Mouse (Mus musculus): ENCODE data around the gene Ssrp1.

The Ssrp1 gene

DNA sequence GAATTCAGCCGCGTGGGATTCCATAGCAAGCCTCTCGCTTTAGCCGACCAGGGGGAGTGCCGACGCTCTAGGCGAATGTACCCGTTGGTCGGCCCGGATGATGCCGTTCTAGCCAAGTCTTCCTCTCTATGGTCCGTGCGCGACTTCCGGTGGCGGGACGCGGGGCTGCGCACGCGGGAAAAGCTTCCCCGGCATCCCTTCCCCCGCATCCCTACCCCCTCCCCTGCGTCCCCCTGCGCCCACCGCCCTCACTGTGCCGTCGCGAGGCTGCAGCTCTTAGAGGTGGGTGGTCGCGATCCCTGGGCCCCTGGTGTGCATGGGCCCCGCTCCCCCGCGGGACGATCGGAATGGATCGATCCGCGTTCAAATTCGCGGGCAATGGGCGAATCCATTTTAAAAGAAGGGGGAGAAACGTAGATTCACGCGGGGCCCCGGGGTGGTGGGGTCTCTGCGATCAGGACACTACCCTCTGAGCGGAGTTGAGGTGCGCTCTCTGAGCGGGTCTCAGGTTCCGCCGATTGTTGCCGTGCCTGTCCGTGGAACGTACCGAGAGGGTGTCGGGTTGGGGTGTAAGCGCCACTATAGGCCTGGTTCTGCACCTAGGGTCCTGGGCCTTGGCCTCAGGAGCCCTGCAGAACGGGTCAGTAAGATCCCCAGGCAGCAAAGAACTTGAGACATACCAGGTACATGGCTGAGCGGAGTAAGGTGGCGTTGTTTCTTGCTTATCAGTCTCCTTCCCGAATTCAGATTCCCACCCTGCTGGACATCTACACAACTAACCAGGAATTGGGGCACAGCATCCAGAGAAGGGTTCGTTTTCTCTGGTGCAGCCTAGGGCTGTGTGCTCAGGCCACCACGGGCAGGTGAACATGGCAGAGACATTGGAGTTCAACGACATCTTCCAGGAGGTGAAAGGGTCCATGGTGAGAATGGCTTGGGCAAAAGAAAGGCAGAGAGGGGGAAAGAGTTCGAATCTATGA is at the start of gene Ssrp1, which contains the start of gene P2rx3:
Gene Ssrp1 (plus strand): TSS at position 188 of the 980 bp plus-strand sequence.
Gene P2rx3 (minus strand): TSS at position 416 of the 980 bp plus-strand sequence.
- peak; percentile 89 to 91 for DNase-seq

DNA sequence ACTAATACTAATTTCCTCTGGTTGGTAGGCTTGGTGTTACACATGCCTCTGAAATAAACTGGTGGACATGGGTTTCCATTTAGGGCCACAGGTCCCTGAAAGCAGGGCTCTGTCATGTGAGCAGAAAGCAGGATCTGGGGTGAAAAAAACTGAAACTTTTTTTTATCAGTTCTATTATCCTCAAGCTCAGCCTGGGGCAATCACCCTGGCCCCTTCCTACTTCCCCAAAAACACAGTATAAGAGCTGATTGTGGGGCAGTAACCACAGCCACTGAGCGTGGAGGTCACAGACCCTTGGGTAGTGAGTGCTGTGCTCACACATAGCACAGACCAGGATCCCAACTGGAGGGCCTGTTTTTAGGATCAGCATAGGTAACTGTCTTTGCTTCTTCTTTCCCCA is 49.1 kb upstream of the Ssrp1 start, which contains the start of gene Prg3:
Gene Prg3 (plus strand): TSS at position 286 of the 400 bp plus-strand sequence.
- DNase-seq: no peak

DNA sequence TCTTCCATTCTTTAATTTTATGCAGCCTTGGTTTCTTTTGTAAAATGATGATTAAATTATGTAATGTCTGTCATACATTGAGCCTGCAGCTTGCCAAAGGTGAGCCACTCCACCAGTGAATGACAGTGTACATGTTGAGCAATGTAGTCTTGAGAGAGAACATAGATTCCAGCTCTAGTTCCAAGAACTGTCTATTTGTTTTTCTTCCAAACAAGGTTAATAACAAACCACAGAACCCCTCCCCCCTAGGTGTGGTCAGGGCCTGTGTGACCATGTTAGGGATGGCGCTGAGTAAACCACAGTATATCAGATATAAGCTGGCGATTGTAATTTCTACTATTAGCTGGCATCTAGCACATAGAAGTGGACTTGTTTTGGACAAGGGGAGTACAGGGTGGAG is 40.7 kb upstream of the Ssrp1 start:
- no peak for DNase-seq

DNA sequence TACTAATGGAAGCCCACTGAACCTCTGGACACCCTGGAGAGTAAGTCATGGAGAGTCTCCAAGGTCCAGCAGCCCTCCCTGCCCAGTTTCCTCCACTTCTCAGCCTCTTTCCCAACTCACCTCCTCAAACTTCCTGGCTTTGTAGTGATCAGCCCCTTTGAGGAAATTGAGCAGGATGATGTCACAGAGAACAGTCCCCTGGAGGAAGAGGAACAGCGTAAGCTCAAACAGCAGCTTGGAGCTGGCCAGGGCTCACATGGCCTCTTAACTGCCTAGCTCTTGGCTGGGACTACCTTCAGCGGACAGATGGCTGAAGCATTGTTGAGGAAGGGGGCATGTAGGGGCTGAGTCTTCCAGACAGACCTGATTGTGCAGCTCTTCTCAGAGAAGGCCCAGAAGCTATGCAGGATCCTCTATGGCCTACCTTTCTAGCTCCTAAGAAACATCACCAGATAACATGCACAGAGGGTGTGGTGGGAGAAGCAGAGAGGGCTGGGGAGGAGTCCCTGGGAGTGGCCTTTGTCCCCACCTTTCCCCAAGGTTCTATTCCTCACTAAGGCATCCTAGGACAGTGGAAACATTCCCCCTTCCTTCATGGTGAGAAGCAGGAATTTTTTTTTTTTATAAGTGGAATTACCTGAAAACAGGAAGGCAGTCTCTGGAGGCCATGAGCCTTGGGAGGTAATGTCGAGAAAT is 37.4 kb upstream of the Ssrp1 start:
- peak; percentile 9 to 14 for DNase-seq

DNA sequence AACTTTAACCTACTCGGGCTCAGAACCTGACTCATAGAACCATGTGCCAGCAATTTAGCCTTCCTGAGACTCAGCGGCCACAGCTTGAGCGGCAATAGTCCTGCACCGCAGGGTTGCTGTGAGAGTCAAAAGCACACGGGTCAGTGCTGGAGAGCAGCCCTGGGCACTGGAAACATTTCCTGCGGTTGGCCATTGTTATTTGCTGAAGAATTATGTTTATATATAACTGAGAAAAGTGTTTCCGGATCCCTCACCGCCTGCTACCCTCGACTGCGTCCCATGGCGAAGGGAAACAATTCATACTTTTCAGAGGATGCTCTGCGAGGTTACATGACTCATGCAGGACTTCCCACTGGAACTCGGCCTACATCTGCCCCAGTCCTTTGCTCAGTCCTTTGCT is 35.5 kb upstream of the Ssrp1 start:
- peak; percentile 42 for DNase-seq

DNA sequence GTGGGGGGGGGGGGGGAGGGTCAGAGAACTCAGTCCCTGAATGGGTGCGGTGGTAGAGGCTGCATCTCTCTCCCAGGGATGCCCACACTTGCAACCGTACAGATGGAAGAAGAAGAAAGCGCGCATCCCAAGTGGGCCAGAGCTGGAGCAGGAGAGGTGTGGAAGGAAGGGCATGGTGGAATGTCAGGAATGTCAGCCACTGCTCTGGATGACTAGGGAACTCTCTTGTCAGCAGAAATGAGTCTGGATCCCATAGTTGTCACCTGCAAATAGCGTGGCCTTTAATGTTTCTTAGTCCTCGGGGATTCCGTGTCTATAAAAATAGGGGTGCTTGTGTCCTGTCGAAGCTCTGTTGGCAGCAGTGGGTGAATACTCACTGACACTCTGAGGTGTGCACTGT is 34.5 kb upstream of the Ssrp1 start:
- DNase-seq: no peak

DNA sequence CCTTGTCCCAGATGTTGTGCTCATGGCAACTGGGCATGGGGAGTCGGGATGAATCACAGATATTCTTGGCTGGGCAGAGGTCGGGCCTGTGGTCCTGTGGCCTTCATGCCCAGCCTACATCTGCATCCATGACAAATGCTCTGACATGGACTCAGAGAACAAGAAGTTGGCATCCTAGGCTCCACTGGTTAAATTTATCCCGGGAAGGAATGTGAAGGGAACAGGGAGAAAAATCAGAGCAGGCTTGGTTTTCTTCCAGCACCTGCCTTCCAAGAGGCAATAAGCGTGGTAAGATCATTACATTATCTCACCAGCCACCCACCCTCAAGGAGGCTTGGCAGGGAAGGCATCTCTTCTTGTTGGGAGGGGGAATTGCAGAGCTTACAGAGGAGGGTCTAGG is 32.7 kb upstream of the Ssrp1 start:
- no peak for DNase-seq

DNA sequence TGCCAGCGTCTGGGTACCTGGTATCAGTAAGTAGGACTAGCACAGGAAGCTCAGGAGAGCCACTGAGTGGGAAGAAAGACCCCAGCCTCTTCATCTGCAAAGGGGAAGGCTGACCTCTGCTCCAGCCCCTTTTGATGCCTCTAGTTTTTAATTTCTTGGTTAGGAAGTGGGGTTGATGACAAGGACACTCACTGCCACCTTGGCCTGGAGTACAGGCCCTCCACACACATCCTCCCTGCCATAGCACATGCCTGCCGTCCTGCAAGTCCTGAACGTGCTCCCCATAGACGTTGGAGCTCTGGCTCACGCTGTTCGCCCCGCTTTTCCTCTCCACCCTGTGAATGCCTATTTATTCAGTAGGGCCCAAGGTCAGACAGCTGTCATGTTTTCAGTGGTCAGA is 30.4 kb upstream of the Ssrp1 start:
- DNase-seq: no peak

DNA sequence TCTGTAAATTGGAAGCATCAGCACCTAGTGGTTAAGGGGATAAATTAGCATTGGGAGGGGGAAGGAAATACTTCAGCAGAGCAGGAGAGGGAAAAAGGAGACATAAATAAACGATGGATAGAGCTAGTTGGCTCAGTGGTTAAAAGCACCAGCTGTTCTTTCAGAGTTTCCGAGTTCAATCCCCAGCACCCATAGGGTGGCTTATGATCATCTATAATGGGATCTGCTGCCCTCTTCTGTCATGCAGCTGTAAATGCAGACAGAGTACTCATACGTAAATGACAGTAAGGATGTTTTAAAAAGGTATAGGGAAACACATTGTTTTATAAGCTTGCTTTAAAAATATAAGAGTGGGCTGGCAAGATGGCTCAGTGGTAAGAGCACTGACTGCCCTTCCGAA is 29.3 kb upstream of the Ssrp1 start:
- peak in 1 of 2 experiments; percentile 27 for DNase-seq

DNA sequence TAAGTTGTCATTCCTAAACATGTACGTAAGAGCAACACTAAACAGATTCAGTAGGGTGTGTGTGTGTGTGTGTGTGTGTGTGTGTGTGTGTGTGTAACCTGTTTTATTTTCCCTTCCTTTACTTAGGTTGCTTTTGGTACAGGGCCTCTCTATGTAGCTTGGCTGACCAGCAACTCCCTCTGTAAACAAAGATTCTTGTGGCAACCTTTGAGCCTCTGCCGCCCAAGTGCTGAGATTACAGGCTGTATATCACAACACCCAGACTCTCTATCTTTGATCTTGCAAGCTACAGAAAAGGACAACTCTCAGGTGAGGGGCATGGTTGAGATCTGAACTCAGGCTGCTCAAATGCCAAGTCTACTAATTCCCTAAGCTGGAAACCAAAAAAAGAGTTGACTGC is 27.8 kb upstream of the Ssrp1 start:
- DNase-seq: no peak

DNA sequence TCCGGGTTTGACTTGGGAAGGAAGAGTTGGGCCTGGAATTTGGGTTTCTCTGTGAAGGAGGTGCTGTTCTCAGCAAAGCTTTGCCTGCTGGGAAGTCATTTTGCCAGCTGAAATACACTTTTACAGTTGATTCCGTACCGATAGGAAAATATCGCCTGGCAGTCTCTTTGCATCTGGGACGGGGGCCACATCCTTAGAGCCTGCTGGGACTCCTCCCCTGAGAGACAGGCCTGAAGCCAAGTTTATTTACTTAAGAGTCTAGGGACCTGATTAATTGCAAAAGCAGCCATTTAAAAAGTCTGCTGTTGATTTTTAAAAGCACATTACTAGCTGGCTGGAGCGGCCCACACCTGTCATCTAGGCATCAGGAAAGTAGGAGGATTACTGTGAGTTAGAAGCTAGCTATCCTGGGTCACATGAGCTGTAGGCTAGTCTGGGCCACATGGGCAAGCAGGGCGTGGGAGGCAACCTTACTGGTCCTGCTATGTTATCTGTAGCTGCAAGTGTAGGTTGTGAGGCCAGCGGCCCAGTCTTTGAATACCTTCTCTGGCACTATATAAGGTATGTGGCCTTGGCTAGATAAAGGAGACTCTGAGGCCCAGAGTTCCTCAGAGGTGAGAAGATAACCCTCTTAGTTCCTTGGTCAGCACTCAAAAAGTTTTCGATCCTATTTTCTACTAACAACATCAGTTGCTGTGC is 25.0 kb upstream of the Ssrp1 start:
- no peak for DNase-seq

DNA sequence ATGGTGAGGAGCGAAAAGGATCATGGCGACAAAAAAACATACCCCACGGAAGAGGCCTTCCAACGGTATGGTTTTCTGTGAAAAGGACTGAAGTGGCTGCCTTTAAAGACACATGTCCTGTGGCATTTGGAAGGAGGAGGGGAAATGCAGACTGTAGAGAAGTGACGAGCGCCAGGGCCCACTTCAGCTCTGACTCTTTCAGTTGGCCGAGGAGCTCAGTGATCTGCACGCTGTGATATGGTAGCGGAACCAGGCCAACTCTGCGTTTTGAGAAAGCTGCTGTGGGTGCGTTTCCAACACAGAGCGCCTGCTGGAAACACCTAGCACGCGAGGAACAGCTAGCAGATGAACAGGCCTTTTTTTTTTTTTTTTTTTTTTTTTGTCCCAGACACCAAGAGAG is 24.4 kb upstream of the Ssrp1 start:
- no peak for DNase-seq

DNA sequence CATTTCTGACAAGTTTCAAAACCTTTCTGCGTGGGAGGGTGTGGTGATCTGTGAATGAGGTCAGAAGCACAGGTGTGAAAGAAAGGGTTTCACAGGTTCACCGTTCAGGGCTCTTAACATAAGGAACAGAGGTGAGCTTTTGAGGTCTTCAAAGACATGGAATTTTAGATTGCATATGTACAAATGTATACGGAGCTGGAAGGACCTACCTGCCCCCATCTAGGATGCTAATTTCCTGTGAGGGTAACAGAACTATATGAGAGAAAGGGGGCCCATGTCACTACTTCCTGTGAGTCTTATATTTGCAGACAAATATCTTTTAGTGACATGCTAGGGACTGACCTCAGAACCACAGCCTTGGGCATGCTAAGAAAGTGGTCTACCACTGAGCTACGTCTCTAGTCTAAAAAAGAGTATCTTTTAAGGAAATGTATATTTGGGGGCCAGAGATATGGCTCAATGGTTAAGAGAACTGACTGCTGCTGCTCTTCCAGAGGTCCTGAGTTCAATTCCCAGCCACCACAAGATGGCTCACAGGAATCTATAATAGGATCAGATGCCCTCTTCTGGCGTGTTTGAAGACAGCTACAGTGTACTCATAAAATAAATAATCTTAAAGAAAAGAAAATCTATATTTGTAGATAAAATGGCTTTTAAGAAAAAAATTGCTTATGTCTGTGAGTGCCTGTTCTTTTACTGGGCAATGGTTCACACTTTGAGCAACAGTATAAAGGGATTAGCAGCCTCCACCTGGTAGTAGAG is 23.0 kb upstream of the Ssrp1 start:
- no peak for DNase-seq

DNA sequence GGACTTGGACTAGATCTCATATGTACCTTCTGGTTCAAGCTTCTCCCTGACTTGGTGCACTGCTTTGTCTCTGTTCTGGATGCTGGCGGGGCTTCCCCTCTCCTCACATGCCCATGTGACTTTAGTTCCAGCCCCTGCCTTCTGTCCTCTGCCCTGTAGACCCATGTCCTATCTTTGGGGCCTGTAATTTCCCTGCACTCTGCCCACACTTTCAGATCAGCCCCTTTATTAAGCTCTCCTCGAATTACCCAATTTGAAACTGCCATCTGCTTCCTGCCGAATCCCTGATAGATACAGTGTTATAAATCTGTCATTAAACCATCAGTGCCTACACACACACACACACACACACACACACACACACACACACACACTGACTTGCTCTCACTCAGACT is 22.4 kb upstream of the Ssrp1 start:
- DNase-seq: no peak

DNA sequence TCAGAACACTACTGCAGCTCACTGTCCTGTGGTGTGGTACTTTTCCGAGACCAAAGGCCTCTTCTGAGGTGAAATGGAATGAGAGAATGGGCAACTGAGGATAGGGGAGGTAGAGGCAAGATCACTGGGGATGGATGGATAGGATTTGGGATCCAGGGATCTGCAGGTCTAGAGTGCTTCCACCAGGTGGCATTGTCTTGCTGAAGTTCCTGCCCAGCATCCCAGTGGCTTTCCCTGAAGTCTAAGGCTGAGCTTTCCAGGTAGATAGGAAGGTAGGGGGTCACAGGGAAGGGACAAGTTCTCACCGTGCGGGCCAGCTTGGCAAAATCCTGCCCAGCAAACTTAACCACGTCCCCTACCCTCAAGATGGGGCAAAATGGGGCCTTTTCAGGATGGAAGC is 15.0 kb upstream of the Ssrp1 start:
- DNase-seq: peak in 1 of 2 experiments; percentile 38

DNA sequence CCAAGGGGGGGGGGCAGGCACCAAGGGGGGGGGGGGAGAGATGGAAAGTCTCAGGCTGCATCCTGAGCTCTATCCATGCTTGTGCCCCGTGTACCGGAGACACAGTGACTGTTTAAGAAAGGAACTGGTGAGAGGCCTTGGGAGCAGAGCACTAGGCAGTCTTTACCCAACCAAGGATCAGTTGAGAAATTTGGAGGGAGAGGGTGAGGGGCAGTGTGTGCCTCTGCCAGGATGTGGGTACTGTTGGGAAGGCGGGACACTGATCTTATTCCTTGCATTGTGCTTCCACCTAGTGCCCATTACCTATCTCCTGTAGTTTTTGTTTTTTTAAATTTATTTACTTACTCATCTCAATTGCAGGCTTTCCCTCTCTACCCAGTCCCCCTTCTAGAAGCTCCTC is 10.9 kb upstream of the Ssrp1 start:
- no peak for DNase-seq

DNA sequence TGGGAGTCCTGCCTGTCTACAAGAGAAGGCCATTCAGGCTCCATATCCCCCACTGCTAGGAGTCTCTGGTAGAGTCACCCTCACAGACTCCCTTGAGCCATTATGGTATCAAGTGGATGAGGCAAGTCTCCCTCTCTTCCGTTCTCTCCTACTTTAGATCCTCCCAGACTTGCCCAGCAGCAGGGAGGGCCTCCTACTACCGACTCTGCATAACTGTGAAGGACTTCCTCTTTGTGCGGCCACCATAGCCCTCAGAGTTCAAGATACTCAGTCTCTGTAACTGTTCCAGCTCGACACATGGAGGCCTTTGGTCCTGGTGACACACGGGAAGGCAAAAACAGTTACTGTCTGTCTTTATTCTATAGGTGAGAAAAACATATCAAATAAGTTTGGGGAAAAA is 9.8 kb upstream of the Ssrp1 start:
- DNase-seq: no peak

DNA sequence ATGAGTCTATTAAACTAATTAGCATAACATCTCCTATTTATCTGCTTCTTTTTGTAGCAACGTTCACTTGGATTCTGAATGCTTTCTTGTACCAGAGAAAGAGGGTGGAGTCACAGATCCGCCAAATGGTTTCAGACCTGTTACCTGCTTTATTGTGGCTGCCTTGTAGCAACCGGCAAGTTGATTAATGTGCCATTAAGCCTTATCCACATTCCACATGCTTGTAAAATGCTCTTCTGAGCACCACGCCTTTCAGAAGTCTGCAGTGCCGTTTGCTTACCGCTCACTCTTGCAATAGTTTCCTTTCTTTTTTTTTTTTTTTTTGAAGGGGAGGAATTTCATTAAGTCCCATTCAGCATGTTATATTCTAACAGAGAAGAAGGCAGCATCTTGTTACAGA is 7.1 kb upstream of the Ssrp1 start:
- no peak for DNase-seq

DNA sequence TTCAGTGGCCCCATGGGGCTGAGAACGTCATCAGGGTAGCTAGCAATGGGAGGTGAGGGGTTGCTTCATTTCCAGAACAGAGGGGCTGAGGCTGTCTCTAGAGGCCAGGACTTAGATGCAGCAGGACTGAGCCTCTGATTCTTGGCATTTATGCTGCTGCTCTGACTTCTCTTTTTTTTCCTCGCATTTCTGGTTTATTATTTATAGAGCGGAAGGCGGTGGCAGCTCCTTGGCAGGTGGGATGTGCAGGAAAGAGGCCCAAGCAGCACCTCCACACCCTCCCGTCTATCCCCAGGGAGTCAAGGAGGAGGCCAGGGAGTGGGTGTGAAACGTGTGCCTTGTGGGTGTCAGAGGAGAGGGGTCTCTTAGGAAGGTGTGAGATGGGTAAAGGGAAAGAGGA is 6.0 kb upstream of the Ssrp1 start:
- no peak for DNase-seq

DNA sequence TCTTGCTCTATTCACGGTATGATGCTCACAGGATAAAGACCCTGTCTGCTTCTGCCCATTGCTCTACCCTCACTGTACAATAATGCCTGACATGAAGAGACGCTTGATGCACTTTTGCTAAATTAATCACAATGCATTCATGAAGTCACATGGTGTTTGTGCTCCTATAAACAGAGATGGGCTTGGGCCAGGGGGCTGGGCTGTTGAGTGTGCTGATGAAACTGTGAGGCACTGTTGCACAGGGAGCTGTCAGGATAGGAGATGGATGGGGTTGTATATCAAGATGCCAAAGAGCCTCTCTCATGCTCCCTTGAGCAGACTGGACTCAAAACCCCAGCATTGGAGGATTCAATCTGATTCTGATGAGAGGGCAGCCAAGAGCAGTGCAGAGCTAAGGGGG is 3.9 kb upstream of the Ssrp1 start:
- no peak for DNase-seq

DNA sequence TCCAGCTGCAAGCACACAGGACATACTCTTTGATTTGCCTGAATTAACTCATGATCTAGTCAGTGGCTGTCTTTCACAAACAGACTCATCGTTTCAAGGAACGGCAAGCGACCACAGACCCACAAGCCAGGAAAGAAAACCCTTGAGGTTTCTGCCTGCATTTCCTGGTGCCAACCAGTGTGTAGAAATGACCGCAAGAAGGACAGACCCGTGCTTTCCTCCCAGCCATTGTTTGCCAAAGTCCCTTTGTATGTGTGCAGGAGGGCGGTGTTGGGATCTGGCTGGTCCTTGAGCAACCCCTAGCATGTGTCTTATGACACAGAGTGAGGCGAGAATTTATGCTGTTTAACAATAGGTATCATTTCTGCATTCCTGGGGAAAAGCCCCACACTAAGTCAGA is 2.9 kb upstream of the Ssrp1 start:
- no peak for DNase-seq

DNA sequence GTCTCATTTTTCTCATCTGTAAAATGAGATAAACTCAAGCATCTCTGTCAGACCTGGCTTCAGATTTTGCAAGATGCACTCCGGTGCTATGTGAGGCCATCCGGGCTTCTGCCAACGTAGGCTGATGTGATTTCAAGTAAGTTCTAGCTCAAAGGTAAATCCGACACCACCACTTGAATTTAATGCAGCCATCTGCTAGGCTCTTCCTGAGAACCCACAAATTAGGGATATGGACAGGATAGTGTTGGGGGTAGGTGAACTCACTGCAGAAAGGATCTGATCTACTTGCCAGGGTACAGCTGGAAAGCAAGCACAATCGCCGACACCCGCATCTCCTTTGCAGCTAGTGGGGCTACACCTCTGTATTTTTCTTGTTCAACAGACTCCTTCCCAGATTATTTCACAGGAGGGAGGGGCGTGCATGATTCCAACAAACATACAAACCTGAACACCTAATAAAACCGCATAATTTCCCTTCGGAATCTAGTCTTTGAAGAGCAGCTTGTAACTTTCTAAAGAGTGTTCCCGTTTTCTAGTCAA is 457 bp upstream of the Ssrp1 start:
- DNase-seq: no peak

Data from lung, adult 18-20 months (tissue).